Mouse (Mus musculus) MEL (cell line): Measurements from ENCODE around the gene Polrmt. TPM values are rescaled to one million over a fixed set of nuclear protein-coding genes. Genes with fewer than 3 reads are reported as not detected.

ENCODE experiments used
- DNase-seq: peaks from one replicate; pipeline ENCODE4 v3.0.0; 2011; ENCODE audit warnings: low read depth, low spot score
- H3K27ac ChIP-seq: 2 replicates; pipeline ENCODE4 v1.5.1; 2012; ENCODE audit warnings: low read depth, mild to moderate bottlenecking, control low read depth, low read length, moderate library complexity; ENCODE audit not compliant: control insufficient read depth
- H3K27me3 ChIP-seq, 2 experiments: fragments of 150-350 bp in 1 of 2; sonication (generic) in 1 of 2; 2 replicates each; pipeline ENCODE4 v1.6.1; 2012; ENCODE audit warnings: low read length in 2 of 2, mild to moderate bottlenecking in 2 of 2, improper control_type of control experiment in 1 of 2, moderate library complexity in 1 of 2; ENCODE audit not compliant: insufficient read depth in 2 of 2, control insufficient read depth in 1 of 2
- H3K36me3 ChIP-seq, 2 experiments: 2 replicates each; pipeline ENCODE4 v1.6.1; 2012 to 2014; ENCODE audit warnings: low read length in 2 of 2, improper control_type of control experiment in 1 of 2, inconsistent platforms in 1 of 2, mild to moderate bottlenecking in 1 of 2; ENCODE audit not compliant: insufficient read depth in 2 of 2, control insufficient read depth in 1 of 2
- H3K4me1 ChIP-seq, 2 experiments: fragments of 150-350 bp in 1 of 2; sonication (generic) in 1 of 2; 2 replicates each; pipeline ENCODE4 v1.6.1; 2012; ENCODE audit warnings: low read length in 2 of 2, improper control_type of control experiment in 1 of 2, mild to moderate bottlenecking in 1 of 2; ENCODE audit not compliant: insufficient read depth in 2 of 2, control insufficient read depth in 1 of 2
- H3K4me3 ChIP-seq, 2 experiments: fragments of 150-350 bp in 1 of 2; sonication (generic) in 1 of 2; 2 replicates each; pipeline ENCODE4 v1.5.1; 2012; ENCODE audit warnings: low read depth in 2 of 2, low read length in 2 of 2, mild to moderate bottlenecking in 2 of 2, moderate library complexity in 2 of 2, control low read depth in 1 of 2, improper control_type of control experiment in 1 of 2; ENCODE audit not compliant: control insufficient read depth in 1 of 2, insufficient read depth in 1 of 2
- H3K79me2 ChIP-seq: 2 replicates; pipeline ENCODE4 v1.6.1; 2012; ENCODE audit warnings: mild to moderate bottlenecking, low read length, moderate library complexity; ENCODE audit not compliant: control insufficient read depth, poor library complexity, insufficient read depth
- H3K9ac ChIP-seq: 2 replicates; pipeline ENCODE4 v1.6.1; 2012; ENCODE audit warnings: low read depth, mild to moderate bottlenecking, control low read depth, low read length, moderate library complexity; ENCODE audit not compliant: control insufficient read depth, poor library complexity, severe bottlenecking
- H3K9me3 ChIP-seq: fragments of 150-350 bp; sonication (generic); replicated peaks from 2 replicates; pipeline ENCODE4 v1.6.1; 2012; ENCODE audit warnings: mild to moderate bottlenecking, low read length, improper control_type of control experiment, moderate library complexity; ENCODE audit not compliant: insufficient read depth
- CHD1 ChIP-seq: IDR thresholded peaks from 2 replicates; pipeline ENCODE4 v1.6.1; 2012; ENCODE audit warnings: low read depth, mild to moderate bottlenecking, inconsistent platforms, low read length, improper control_type of control experiment
- CHD2 ChIP-seq: IDR thresholded peaks from 2 replicates; pipeline ENCODE4 v1.6.1; 2011; ENCODE audit warnings: low read length, improper control_type of control experiment
- ELF1 ChIP-seq: IDR thresholded peaks from 2 replicates; pipeline ENCODE4 v1.6.1; 2014; ENCODE audit warnings: low read depth, mild to moderate bottlenecking, inconsistent platforms, low read length, improper control_type of control experiment, moderate library complexity
- EP300 ChIP-seq, 2 experiments: IDR thresholded peaks; 2 replicates each; pipeline ENCODE4 v1.6.1; 2011; ENCODE audit warnings: improper control_type of control experiment in 2 of 2, low read length in 2 of 2, low read depth in 1 of 2, mild to moderate bottlenecking in 1 of 2
- ETS1 ChIP-seq: IDR thresholded peaks from 2 replicates; pipeline ENCODE4 v1.6.1; 2012; ENCODE audit warnings: low read depth, mild to moderate bottlenecking, inconsistent platforms, low read length, improper control_type of control experiment, moderate library complexity
- GATA1 ChIP-seq: IDR thresholded peaks from 2 replicates; pipeline ENCODE4 v1.6.1; 2011; ENCODE audit warnings: low read depth, low read length, improper control_type of control experiment
- JUND ChIP-seq: IDR thresholded peaks from 2 replicates; pipeline ENCODE4 v1.6.1; 2011; ENCODE audit warnings: low read depth, mild to moderate bottlenecking, improper control_type of control experiment, low read length
- MAFK ChIP-seq: IDR thresholded peaks from 2 replicates; pipeline ENCODE4 v1.6.1; 2011; ENCODE audit warnings: low read depth, mild to moderate bottlenecking, low read length, improper control_type of control experiment, borderline replicate concordance
- MAZ ChIP-seq: IDR thresholded peaks from 2 replicates; pipeline ENCODE4 v1.6.1; 2012; ENCODE audit warnings: low read depth, mild to moderate bottlenecking, inconsistent platforms, low read length, improper control_type of control experiment
- MEF2A ChIP-seq: IDR thresholded peaks from 2 replicates; pipeline ENCODE4 v1.6.1; 2014; ENCODE audit warnings: low read depth, mild to moderate bottlenecking, inconsistent platforms, low read length, improper control_type of control experiment; ENCODE audit not compliant: poor library complexity, insufficient replicate concordance, severe bottlenecking; ENCODE audit errors: extremely low read depth
- NRF1 ChIP-seq: IDR thresholded peaks from 2 replicates; pipeline ENCODE4 v1.6.1; 2014; ENCODE audit warnings: low read depth, mild to moderate bottlenecking, inconsistent platforms, low read length, improper control_type of control experiment, moderate library complexity; ENCODE audit not compliant: poor library complexity, insufficient read depth, severe bottlenecking
- POLR2A ChIP-seq, 2 experiments: IDR thresholded peaks; 2 replicates each; pipeline ENCODE4 v1.6.1; 2011 to 2012; ENCODE audit warnings: low read length in 2 of 2, mild to moderate bottlenecking in 2 of 2, control low read depth in 1 of 2, improper control_type of control experiment in 1 of 2, low read depth in 1 of 2, moderate library complexity in 1 of 2; ENCODE audit not compliant: control insufficient read depth in 1 of 2, insufficient read depth in 1 of 2, poor library complexity in 1 of 2
- POLR2AphosphoS2 ChIP-seq: IDR thresholded peaks from 2 replicates; pipeline ENCODE4 v1.6.1; 2011; ENCODE audit warnings: low read length, improper control_type of control experiment
- POLR2AphosphoS5 ChIP-seq: IDR thresholded peaks from 2 replicates; pipeline ENCODE4 v1.6.1; 2012; ENCODE audit warnings: low read depth, borderline replicate concordance, mild to moderate bottlenecking, inconsistent platforms, low read length, moderate library complexity, mixed read lengths
- RAD21 ChIP-seq: IDR thresholded peaks from 2 replicates; pipeline ENCODE4 v1.6.1; 2011; ENCODE audit warnings: mild to moderate bottlenecking, low read depth, low read length, improper control_type of control experiment
- SIN3A ChIP-seq: IDR thresholded peaks from 2 replicates; pipeline ENCODE4 v1.6.1; 2012; ENCODE audit warnings: low read length, improper control_type of control experiment, inconsistent platforms
- SMC3 ChIP-seq: IDR thresholded peaks from 2 replicates; pipeline ENCODE4 v1.6.1; 2011; ENCODE audit warnings: low read depth, low read length, improper control_type of control experiment
- TAL1 ChIP-seq: IDR thresholded peaks from 2 replicates; pipeline ENCODE4 v1.6.1; 2012; ENCODE audit warnings: mild to moderate bottlenecking, inconsistent platforms, low read length, moderate library complexity, mixed read lengths
- TBP ChIP-seq: IDR thresholded peaks from 2 replicates; pipeline ENCODE4 v1.8.0; 2011; ENCODE audit warnings: low read depth, low read length, improper control_type of control experiment
- TCF12 ChIP-seq: IDR thresholded peaks from 2 replicates; pipeline ENCODE4 v1.6.1; 2014; ENCODE audit warnings: low read depth, mild to moderate bottlenecking, inconsistent platforms, low read length, improper control_type of control experiment, moderate library complexity
- USF1 ChIP-seq: IDR thresholded peaks from 2 replicates; pipeline ENCODE4 v1.6.1; 2014; ENCODE audit warnings: low read depth, mild to moderate bottlenecking, inconsistent platforms, low read length, improper control_type of control experiment, moderate library complexity
- USF2 ChIP-seq, 2 experiments: IDR thresholded peaks; 2 replicates each; pipeline ENCODE4 v1.6.1; 2011 to 2012; ENCODE audit warnings: improper control_type of control experiment in 2 of 2, low read length in 2 of 2, borderline replicate concordance in 1 of 2, inconsistent platforms in 1 of 2, low read depth in 1 of 2, mild to moderate bottlenecking in 1 of 2; ENCODE audit not compliant: insufficient read depth in 1 of 2
- ZNF384 ChIP-seq: IDR thresholded peaks from 2 replicates; pipeline ENCODE4 v1.6.1; 2012; ENCODE audit warnings: low read depth, mild to moderate bottlenecking, inconsistent platforms, low read length, improper control_type of control experiment
- polyA plus RNA-seq, 2 experiments: library from polyadenylated mRNA; stranded (reverse) in 1 of 2; unstranded in 1 of 2; fragments of >175 nt in 1 of 2; fragments of >200 nt in 1 of 2; gene quantifications; 2 replicates each; pipeline versions ENCODE4 v1.2.1 to v1.2.4; 2012; ENCODE audit warnings: low replicate concordance in 2 of 2, low read depth in 1 of 2; ENCODE audit not compliant: insufficient read length in 2 of 2, insufficient read depth in 1 of 2, missing spikeins in 1 of 2
- total RNA-seq: library from RNA; depleted of rRNA; stranded (reverse); fragments of 300-350 nt; gene quantifications from 2 replicates; pipeline ENCODE4 v1.2.3, GENCODE M21; 2012

Polrmt gene
- total and polyA plus RNA-seq, 3 experiments, result 35.7 to 66.9 TPM; not detected in 1

- Histone ChIP-seq H3K27ac (peak overlapping the region; percentile 51), H3K4me1 (peaks cover 0 to 10% of the 10 kb centered on the region in 2 experiments; a peak in 2 of 4 replicates)
These were observed 382 bp upstream of the Polrmt start for GRCm38 (mm10) chr10:79746774-79747151.

GRCm38 (mm10) chr10:79745411-79745810 lies 970 bp downstream of the Polrmt start:
- peaks cover 9% of the 10 kb centered on the region for H3K79me2 ChIP-seq
- no peak for DNase-seq
- H3K4me1 ChIP-seq, result peaks cover 0 to 10% of the 10 kb centered on the region in 2 experiments; a peak in 2 of 4 replicates
- H3K9me3 ChIP-seq, result no peaks in the 10 kb centered on the region
- H3K27me3 ChIP-seq, result no peaks in the 10 kb centered on the region
- no peak overlapping the region for H3K9ac ChIP-seq
- no peak overlapping the region for H3K27ac ChIP-seq
- peaks cover 0 to 6% of the 10 kb centered on the region in 2 experiments; a peak in 3 of 4 replicates for H3K36me3 ChIP-seq
- no peak for TF ChIP-seq TCF12
- TF ChIP-seq MAFK, result no peak
- TF ChIP-seq POLR2A (IDR thresholded peaks at IDR 0.05; ENCODE audit: control insufficient read depth in 1 of 2, insufficient read depth in 1 of 2, low read depth in 1 of 2, low read length in 2 of 2, poor library complexity in 1 of 2), result no peak
- no peak for TF ChIP-seq CHD2
- TF ChIP-seq ZNF384, result no peak
- TF ChIP-seq SIN3A, result no peak
- TF ChIP-seq USF1, result no peak
- TF ChIP-seq NRF1, result no peak
- no peak for TF ChIP-seq TBP
- TF ChIP-seq TAL1, result no peak
- no peak for TF ChIP-seq USF2 (IDR thresholded peaks at IDR 0.05; ENCODE audit: borderline replicate concordance in 1 of 2, insufficient read depth in 1 of 2, low read depth in 1 of 2, low read length in 2 of 2)
- TF ChIP-seq JUND, result no peak
- no peak for TF ChIP-seq ELF1
- no peak for TF ChIP-seq GATA1
- no peak for TF ChIP-seq SMC3
- no peak for TF ChIP-seq ETS1
- peak overlapping the region; percentile 82 to 91; a peak in 3 of 4 replicates for H3K4me3 ChIP-seq

More at GRCm38 (mm10) chr10:79746774-79747151, 382 bp upstream of the Polrmt start:
- peak overlapping the region; percentile 63 for H3K9ac ChIP-seq
- no peaks in the 10 kb centered on the region for H3K27me3 ChIP-seq
- H3K9me3 ChIP-seq, result no peaks in the 10 kb centered on the region
- peak; percentile 51; the same call in 1 of the 2 replicates for TF ChIP-seq MAZ
- TF ChIP-seq MEF2A, result no peak
- no peak for TF ChIP-seq CHD1
- TF ChIP-seq POLR2AphosphoS2, result 0 out of 2 replicates have a peak, but pooled peaks have one; percentile 12
- TF ChIP-seq POLR2A (IDR thresholded peaks at IDR 0.05; ENCODE audit: control insufficient read depth in 1 of 2, insufficient read depth in 1 of 2, low read depth in 1 of 2, low read length in 2 of 2, poor library complexity in 1 of 2), result peak in 1 of 2 experiments; percentile 21; a peak in 1 of 4 replicates
- TF ChIP-seq JUND, result no peak
- TF ChIP-seq RAD21, result no peak
- TF ChIP-seq POLR2AphosphoS5, result no peak
- TF ChIP-seq SMC3, result peak; percentile 8; the same call in 1 of the 2 replicates
- no peak for TF ChIP-seq TBP
- 0 out of 4 replicates have a peak, but pooled peaks of 1 of the 2 experiments have one; percentile 5 for TF ChIP-seq EP300 (IDR thresholded peaks at IDR 0.05; ENCODE audit: low read depth in 1 of 2, low read length in 2 of 2)
- no peak for TF ChIP-seq ELF1
- H3K79me2 ChIP-seq, result peaks cover 9% of the 10 kb centered on the region
- peaks cover 0 to 6% of the 10 kb centered on the region in 2 experiments; a peak in 3 of 4 replicates for H3K36me3 ChIP-seq
- peak overlapping the region; percentile 38 to 61 for H3K4me3 ChIP-seq
- DNase-seq, result no peak
